Mouse (Mus musculus) lung, adult 2 months (tissue): ENCODE results near the gene Mblac2.

Experiments
- CTCF ChIP-seq: fragments of 200-500 bp; IDR thresholded peaks from 2 replicates; pipeline ENCODE4 v1.5.1; 2011; ENCODE audit warnings: mild to moderate bottlenecking, low read length, control low read depth; ENCODE audit not compliant: insufficient read depth
- POLR2A ChIP-seq: fragments of 200-500 bp; IDR thresholded peaks from 2 replicates; pipeline ENCODE4 v1.6.1; 2011; ENCODE audit warnings: low read depth, mild to moderate bottlenecking, control low read depth, low read length, borderline replicate concordance; ENCODE audit errors: extremely low read depth

GRCm38 (mm10) chr13:81689587-81689986 lies 21.6 kb upstream of the Mblac2 start:
- no peak for TF ChIP-seq CTCF
- TF ChIP-seq POLR2A = no peak
